Comparison of ENCODE assay signal across 14 mouse cellular contexts in genomic region chr8:12754115-12754514, GRCm38 (mm10). TPM values are rescaled to one million over a fixed set of nuclear protein-coding genes. Genes with fewer than 3 reads are reported as not detected.
DNase-seq lines count a peak whose midpoint lies in the region; ATAC-seq and TF ChIP-seq lines count a peak whose summit lies in the region.
"Had no signal": no experiment of that assay in that cellular context is flagged by ENCODE, and none has a peak within 500 bp of the region (broad histone marks: within the 10 kb centered on the region; RNA-seq: fewer than 3 reads in every experiment).

No protein-coding gene starts in this region.

- no peak for ATAC-seq in inflammation-experienced regulatory T-cells, adult 6 months
- ATAC-seq: midbrain, embryonic 16.5 days had no signal

- TF ChIP-seq POLR2A in brain, embryonic 14.5 days (IDR thresholded peaks at IDR 0.05; ENCODE audit: borderline replicate concordance, extremely low read depth, insufficient read depth, insufficient read length, poor library complexity, severe bottlenecking), result no peak

- no peak for TF ChIP-seq CTCF in brain, embryonic 14.5 days (IDR thresholded peaks at IDR 0.05; ENCODE audit: borderline replicate concordance, extremely low read depth, insufficient read depth, insufficient read length)

- peak; percentile 16 for DNase-seq in cerebellum, adult 9-11 months
- no peak for DNase-seq in cerebellum, postnatal 36 days
- peak; percentile 36 for DNase-seq in 3134 (ENCODE audit: extremely low read depth, insufficient read length, low spot score)
- DNase-seq in brain, embryonic 14.5 days (ENCODE audit: low read depth), result peak; percentile 22
- DNase-seq in kidney, adult 9 months, result peak; percentile 93
- no peak for DNase-seq in layer of hippocampus, adult 18-20 months (ENCODE audit: low spot score in 2 of 2)
- no peak for DNase-seq in urinary bladder, postnatal 4 days (ENCODE audit: low spot score in 2 of 2)
- DNase-seq: gastrocnemius, postnatal 14 days; layer of hippocampus, adult 9-11 months; liver, embryonic 13.5 days; right cerebral cortex, postnatal 25 days; thymus, adult 18-20 months had no signal

RNA-seq across cellular contexts. Expression of gene Atp11a, which starts 2.7 kb away (rescaled TPM):
- polyA plus RNA-seq in brain, embryonic 14.5 days (2012; rRNA removed), result 56.0 and 57.7 TPM in 2 replicates
- 1 to 10 TPM; 4.4 to 8.4 (median 5.9) TPM for polyA plus RNA-seq in inflammation-experienced regulatory T-cells, adult 6 months (2017; shearing (Covaris generic))
- total RNA-seq in layer of hippocampus, adult 18-20 months (2021), result 10 to 100 TPM; 58.9 to 59.9 TPM

Comparison
In these comparisons a context has a peak if more than half of its experiments do, and no peak if none do; other contexts are left out.
1. DNase-seq: peak in cerebellum, adult 9-11 months (single experiment), 3134 (single experiment), brain, embryonic 14.5 days (single experiment) and kidney, adult 9 months (single experiment); none in cerebellum, postnatal 36 days (0 of 2), layer of hippocampus, adult 18-20 months (0 of 2) and urinary bladder, postnatal 4 days (0 of 2).